Mouse (Mus musculus) MEL (cell line): ENCODE measurements around the gene Rab7b. TPM values are rescaled to one million over a fixed set of nuclear protein-coding genes. Genes with fewer than 3 reads are reported as not detected.

ENCODE experiments used
- DNase-seq: peaks from one replicate; pipeline ENCODE4 v3.0.0; 2011; ENCODE audit warnings: low read depth, low spot score
- H3K27ac ChIP-seq: 2 replicates; pipeline ENCODE4 v1.5.1; 2012; ENCODE audit warnings: low read depth, mild to moderate bottlenecking, control low read depth, low read length, moderate library complexity; ENCODE audit not compliant: control insufficient read depth
- H3K27me3 ChIP-seq, 2 experiments: fragments of 150-350 bp in 1 of 2; sonication (generic) in 1 of 2; 2 replicates each; pipeline ENCODE4 v1.6.1; 2012; ENCODE audit warnings: low read length in 2 of 2, mild to moderate bottlenecking in 2 of 2, improper control_type of control experiment in 1 of 2, moderate library complexity in 1 of 2; ENCODE audit not compliant: insufficient read depth in 2 of 2, control insufficient read depth in 1 of 2
- H3K36me3 ChIP-seq, 2 experiments: 2 replicates each; pipeline ENCODE4 v1.6.1; 2012 to 2014; ENCODE audit warnings: low read length in 2 of 2, improper control_type of control experiment in 1 of 2, inconsistent platforms in 1 of 2, mild to moderate bottlenecking in 1 of 2; ENCODE audit not compliant: insufficient read depth in 2 of 2, control insufficient read depth in 1 of 2
- H3K4me1 ChIP-seq, 2 experiments: fragments of 150-350 bp in 1 of 2; sonication (generic) in 1 of 2; 2 replicates each; pipeline ENCODE4 v1.6.1; 2012; ENCODE audit warnings: low read length in 2 of 2, improper control_type of control experiment in 1 of 2, mild to moderate bottlenecking in 1 of 2; ENCODE audit not compliant: insufficient read depth in 2 of 2, control insufficient read depth in 1 of 2
- H3K4me3 ChIP-seq, 2 experiments: fragments of 150-350 bp in 1 of 2; sonication (generic) in 1 of 2; 2 replicates each; pipeline ENCODE4 v1.5.1; 2012; ENCODE audit warnings: low read depth in 2 of 2, low read length in 2 of 2, mild to moderate bottlenecking in 2 of 2, moderate library complexity in 2 of 2, control low read depth in 1 of 2, improper control_type of control experiment in 1 of 2; ENCODE audit not compliant: control insufficient read depth in 1 of 2, insufficient read depth in 1 of 2
- H3K79me2 ChIP-seq: 2 replicates; pipeline ENCODE4 v1.6.1; 2012; ENCODE audit warnings: mild to moderate bottlenecking, low read length, moderate library complexity; ENCODE audit not compliant: control insufficient read depth, poor library complexity, insufficient read depth
- H3K9ac ChIP-seq: 2 replicates; pipeline ENCODE4 v1.6.1; 2012; ENCODE audit warnings: low read depth, mild to moderate bottlenecking, control low read depth, low read length, moderate library complexity; ENCODE audit not compliant: control insufficient read depth, poor library complexity, severe bottlenecking
- H3K9me3 ChIP-seq: fragments of 150-350 bp; sonication (generic); replicated peaks from 2 replicates; pipeline ENCODE4 v1.6.1; 2012; ENCODE audit warnings: mild to moderate bottlenecking, low read length, improper control_type of control experiment, moderate library complexity; ENCODE audit not compliant: insufficient read depth
- CHD1 ChIP-seq: IDR thresholded peaks from 2 replicates; pipeline ENCODE4 v1.6.1; 2012; ENCODE audit warnings: low read depth, mild to moderate bottlenecking, inconsistent platforms, low read length, improper control_type of control experiment
- CHD2 ChIP-seq: IDR thresholded peaks from 2 replicates; pipeline ENCODE4 v1.6.1; 2011; ENCODE audit warnings: low read length, improper control_type of control experiment
- CTCF ChIP-seq, 3 experiments: IDR thresholded peaks in 2 of 3; conservative IDR thresholded peaks in 1 of 3; 2 replicates each; pipeline ENCODE4 v1.5.1; 2011 to 2012; ENCODE audit warnings: low read length in 3 of 3, low read depth in 2 of 3, mild to moderate bottlenecking in 2 of 3, improper control_type of control experiment in 1 of 3, inconsistent platforms in 1 of 3, mixed read lengths in 1 of 3, moderate library complexity in 1 of 3; ENCODE audit not compliant: control insufficient read depth in 1 of 3, insufficient read depth in 1 of 3, poor library complexity in 1 of 3, severe bottlenecking in 1 of 3
- ELF1 ChIP-seq: IDR thresholded peaks from 2 replicates; pipeline ENCODE4 v1.6.1; 2014; ENCODE audit warnings: low read depth, mild to moderate bottlenecking, inconsistent platforms, low read length, improper control_type of control experiment, moderate library complexity
- EP300 ChIP-seq, 2 experiments: IDR thresholded peaks; 2 replicates each; pipeline ENCODE4 v1.6.1; 2011; ENCODE audit warnings: improper control_type of control experiment in 2 of 2, low read length in 2 of 2, low read depth in 1 of 2, mild to moderate bottlenecking in 1 of 2
- HCFC1 ChIP-seq: IDR thresholded peaks from 2 replicates; pipeline ENCODE4 v1.6.1; 2012; ENCODE audit warnings: low read depth, mild to moderate bottlenecking, inconsistent platforms, low read length, improper control_type of control experiment, moderate library complexity
- JUND ChIP-seq: IDR thresholded peaks from 2 replicates; pipeline ENCODE4 v1.6.1; 2011; ENCODE audit warnings: low read depth, mild to moderate bottlenecking, improper control_type of control experiment, low read length
- MAFK ChIP-seq: IDR thresholded peaks from 2 replicates; pipeline ENCODE4 v1.6.1; 2011; ENCODE audit warnings: low read depth, mild to moderate bottlenecking, low read length, improper control_type of control experiment, borderline replicate concordance
- MAX ChIP-seq: IDR thresholded peaks from 2 replicates; pipeline ENCODE4 v1.6.1; 2011; ENCODE audit warnings: low read length, improper control_type of control experiment
- MAZ ChIP-seq: IDR thresholded peaks from 2 replicates; pipeline ENCODE4 v1.6.1; 2012; ENCODE audit warnings: low read depth, mild to moderate bottlenecking, inconsistent platforms, low read length, improper control_type of control experiment
- POLR2A ChIP-seq, 2 experiments: IDR thresholded peaks; 2 replicates each; pipeline ENCODE4 v1.6.1; 2011 to 2012; ENCODE audit warnings: low read length in 2 of 2, mild to moderate bottlenecking in 2 of 2, control low read depth in 1 of 2, improper control_type of control experiment in 1 of 2, low read depth in 1 of 2, moderate library complexity in 1 of 2; ENCODE audit not compliant: control insufficient read depth in 1 of 2, insufficient read depth in 1 of 2, poor library complexity in 1 of 2
- POLR2AphosphoS2 ChIP-seq: IDR thresholded peaks from 2 replicates; pipeline ENCODE4 v1.6.1; 2011; ENCODE audit warnings: low read length, improper control_type of control experiment
- RAD21 ChIP-seq: IDR thresholded peaks from 2 replicates; pipeline ENCODE4 v1.6.1; 2011; ENCODE audit warnings: mild to moderate bottlenecking, low read depth, low read length, improper control_type of control experiment
- SIN3A ChIP-seq: IDR thresholded peaks from 2 replicates; pipeline ENCODE4 v1.6.1; 2012; ENCODE audit warnings: low read length, improper control_type of control experiment, inconsistent platforms
- TAL1 ChIP-seq: IDR thresholded peaks from 2 replicates; pipeline ENCODE4 v1.6.1; 2012; ENCODE audit warnings: mild to moderate bottlenecking, inconsistent platforms, low read length, moderate library complexity, mixed read lengths
- TBP ChIP-seq: IDR thresholded peaks from 2 replicates; pipeline ENCODE4 v1.8.0; 2011; ENCODE audit warnings: low read depth, low read length, improper control_type of control experiment
- UBTF ChIP-seq: IDR thresholded peaks from 2 replicates; pipeline ENCODE4 v1.6.1; 2012; ENCODE audit warnings: low read depth, mild to moderate bottlenecking, inconsistent platforms, low read length, improper control_type of control experiment, moderate library complexity, borderline replicate concordance; ENCODE audit not compliant: insufficient read depth
- USF2 ChIP-seq, 2 experiments: IDR thresholded peaks; 2 replicates each; pipeline ENCODE4 v1.6.1; 2011 to 2012; ENCODE audit warnings: improper control_type of control experiment in 2 of 2, low read length in 2 of 2, borderline replicate concordance in 1 of 2, inconsistent platforms in 1 of 2, low read depth in 1 of 2, mild to moderate bottlenecking in 1 of 2; ENCODE audit not compliant: insufficient read depth in 1 of 2
- ZC3H11A ChIP-seq: IDR thresholded peaks from 2 replicates; pipeline ENCODE4 v1.6.1; 2012; ENCODE audit warnings: low read depth, mild to moderate bottlenecking, inconsistent platforms, low read length, improper control_type of control experiment
- ZKSCAN1 ChIP-seq: IDR thresholded peaks from 2 replicates; pipeline ENCODE4 v1.6.1; 2012; ENCODE audit warnings: low read depth, mild to moderate bottlenecking, inconsistent platforms, low read length, improper control_type of control experiment, moderate library complexity
- ZMIZ1 ChIP-seq: IDR thresholded peaks from 2 replicates; pipeline ENCODE4 v1.6.1; 2012; ENCODE audit warnings: low read depth, mild to moderate bottlenecking, inconsistent platforms, low read length, improper control_type of control experiment, moderate library complexity
- polyA plus RNA-seq, 2 experiments: library from polyadenylated mRNA; stranded (reverse) in 1 of 2; unstranded in 1 of 2; fragments of >175 nt in 1 of 2; fragments of >200 nt in 1 of 2; gene quantifications; 2 replicates each; pipeline versions ENCODE4 v1.2.1 to v1.2.4; 2012; ENCODE audit warnings: low replicate concordance in 2 of 2, low read depth in 1 of 2; ENCODE audit not compliant: insufficient read length in 2 of 2, insufficient read depth in 1 of 2, missing spikeins in 1 of 2
- total RNA-seq: library from RNA; depleted of rRNA; stranded (reverse); fragments of 300-350 nt; gene quantifications from 2 replicates; pipeline ENCODE4 v1.2.3, GENCODE M21; 2012

Gene Rab7b
- total and polyA plus RNA-seq, 3 experiments, result 0.21 to 0.23 TPM; not detected in 1

DNA sequence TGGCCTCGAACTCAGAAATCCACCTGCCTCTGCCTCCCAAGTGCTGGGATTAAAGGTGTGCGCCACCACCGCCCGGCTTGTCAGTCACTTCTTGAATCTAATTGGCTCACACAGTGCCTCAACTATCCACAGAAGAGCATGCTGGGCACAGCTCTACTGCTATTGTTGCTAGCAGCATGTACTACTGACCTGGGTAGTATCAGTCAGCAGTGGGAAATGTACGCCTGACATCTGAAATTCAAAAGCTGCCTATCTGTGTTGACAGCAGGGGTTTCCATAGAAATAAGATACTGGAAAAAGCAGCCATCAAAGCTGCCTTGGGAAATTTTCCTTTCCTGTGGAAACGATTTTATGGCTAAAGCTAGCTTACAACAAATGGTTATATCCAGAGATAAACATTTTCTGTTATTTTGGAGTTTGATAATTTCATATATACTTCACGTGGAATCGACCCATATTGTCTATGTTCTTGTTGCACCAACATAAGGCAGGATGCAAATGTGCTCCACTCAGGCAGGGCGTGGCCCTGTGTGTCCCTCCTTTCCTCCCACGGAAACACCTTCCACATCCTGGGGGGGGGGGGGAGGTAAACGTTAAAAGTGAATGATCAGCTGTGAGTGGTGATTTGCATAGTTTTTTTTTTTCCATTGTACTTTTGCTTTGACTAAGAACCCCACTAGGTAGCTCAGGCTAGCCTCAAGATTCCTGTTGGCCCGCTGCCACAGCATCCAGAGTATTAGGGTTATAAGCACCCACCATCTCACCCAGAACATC lies 35.6 kb upstream of the Rab7b start:
- H3K27ac ChIP-seq, result no peak overlapping the region
- H3K27me3 ChIP-seq, result no peaks in the 10 kb centered on the region
- DNase-seq, result no peak
- H3K36me3 ChIP-seq, result peaks cover 0 to 16% of the 10 kb centered on the region in 2 experiments; a peak in 2 of 4 replicates
- H3K9me3 ChIP-seq, result no peaks in the 10 kb centered on the region
- peaks cover 9 to 18% of the 10 kb centered on the region in 2 experiments for H3K4me1 ChIP-seq
- TF ChIP-seq EP300 (IDR thresholded peaks at IDR 0.05; ENCODE audit: low read depth in 1 of 2, low read length in 2 of 2) (no peak), ZC3H11A (no peak), MAFK (no peak), ELF1 (no peak), TAL1 (no peak), UBTF (no peak), CHD1 (no peak), HCFC1 (no peak), MAZ (no peak), SIN3A (no peak), POLR2A (IDR thresholded peaks at IDR 0.05; ENCODE audit: control insufficient read depth in 1 of 2, insufficient read depth in 1 of 2, low read depth in 1 of 2, low read length in 2 of 2, poor library complexity in 1 of 2) (no peak), ZMIZ1 (no peak), JUND (no peak), RAD21 (no peak), POLR2AphosphoS2 (no peak), MAX (no peak)
- no peak overlapping the region for H3K9ac ChIP-seq
- no peaks in the 10 kb centered on the region for H3K79me2 ChIP-seq
- H3K4me3 ChIP-seq, result no peak overlapping the region

DNA sequence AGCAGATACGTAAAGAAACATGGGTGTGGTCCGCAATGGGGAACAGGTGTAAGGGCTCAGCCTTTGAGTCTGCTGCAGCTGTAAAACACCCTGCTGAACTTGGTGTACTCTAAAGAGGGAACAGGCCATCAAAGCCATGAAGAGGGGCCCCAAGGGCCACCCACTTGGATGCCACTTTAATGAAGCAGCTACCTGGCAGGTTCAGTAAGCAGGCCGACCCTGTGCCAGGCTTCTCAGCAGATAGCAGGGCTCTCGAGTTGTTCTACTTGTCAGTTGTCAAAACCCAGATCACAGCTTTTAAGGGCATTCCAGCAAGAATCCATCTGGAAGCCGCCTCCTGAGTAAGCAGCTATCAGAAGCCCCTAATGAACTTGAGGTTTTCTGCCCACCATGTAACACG lies 32.9 kb upstream of the Rab7b start:
- Histone ChIP-seq H3K4me3 (no peak overlapping the region), H3K27me3 (no peaks in the 10 kb centered on the region), H3K36me3 (peaks cover 0 to 16% of the 10 kb centered on the region in 2 experiments; a peak in 2 of 4 replicates), H3K79me2 (no peaks in the 10 kb centered on the region), H3K27ac (no peak overlapping the region), H3K4me1 (peaks cover 9 to 18% of the 10 kb centered on the region in 2 experiments), H3K9ac (no peak overlapping the region), H3K9me3 (no peaks in the 10 kb centered on the region)
- TF ChIP-seq ZC3H11A, result no peak
- no peak for TF ChIP-seq CHD2
- no peak for TF ChIP-seq ZKSCAN1
- TF ChIP-seq TAL1, result no peak
- no peak for TF ChIP-seq TBP
- TF ChIP-seq USF2 (IDR thresholded peaks at IDR 0.05; ENCODE audit: borderline replicate concordance in 1 of 2, insufficient read depth in 1 of 2, low read depth in 1 of 2, low read length in 2 of 2), result no peak
- no peak for TF ChIP-seq CTCF (IDR thresholded peaks at IDR 0.05 in 2 of 3, conservative IDR thresholded peaks at IDR 0.05 in 1 of 3; ENCODE audit: control insufficient read depth in 1 of 3, insufficient read depth in 1 of 3, low read depth in 2 of 3, low read length in 3 of 3, poor library complexity in 1 of 3, severe bottlenecking in 1 of 3)
- TF ChIP-seq MAX, result no peak
- no peak for DNase-seq
